Mouse (Mus musculus) layer of hippocampus, postnatal 25 days (tissue): Measurements from ENCODE around the gene Chrm5. TPM values are rescaled to one million over a fixed set of nuclear protein-coding genes. Genes with fewer than 3 reads are reported as not detected.
A peak's percentile ranks its signal among the peaks of the same experiment; 100 is the strongest.
"Not testable (repeated sequence)": the region's sequence is repeated elsewhere in the genome, so short reads cannot be mapped to it uniquely, and the experiment has no call there.

Experiments
- DNase-seq, 2 experiments: peaks; one replicate each; pipeline ENCODE4 v3.0.0; 2022; ENCODE audit warnings: mixed read lengths in 2 of 2, low spot score in 1 of 2; ENCODE audit errors: extremely low spot score in 1 of 2
- total RNA-seq, 2 experiments: library from RNA; stranded (reverse); gene quantifications; 2 replicates each; pipeline ENCODE4 v1.2.3; 2021

The Chrm5 gene
- total RNA-seq, 2 experiments from 2014 or later, result 4.2 to 10.5 TPM

GRCm38 (mm10) chr2:112482533-112483333 is 2.2 kb upstream of the Chrm5 start:
- DNase-seq, result no peak

GRCm38 (mm10) chr2:112481564-112481963 is 995 bp upstream of the Chrm5 start:
- DNase-seq, result no peak

GRCm38 (mm10) chr2:112476554-112476953 is 4.0 kb downstream of the Chrm5 start:
- no peak for DNase-seq

GRCm38 (mm10) chr2:112474997-112475724 is 5.4 kb downstream of the Chrm5 start:
- no peak for DNase-seq

GRCm38 (mm10) chr2:112472076-112472475 is 8.5 kb downstream of the Chrm5 start:
- no peak for DNase-seq

GRCm38 (mm10) chr2:112470961-112471381 is 9.6 kb downstream of the Chrm5 start:
- no peak for DNase-seq

- DNase-seq, result no peak
These were observed 11.0 kb downstream of the Chrm5 start for GRCm38 (mm10) chr2:112469542-112469941.

GRCm38 (mm10) chr2:112460557-112460956 is 20.0 kb downstream of the Chrm5 start:
- DNase-seq, result no peak

GRCm38 (mm10) chr2:112454862-112455564 is 25.6 kb downstream of the Chrm5 start, which contains the start of gene Emc7:
TSS of gene Emc7 (plus strand) at chr2:112454997.
- DNase-seq, result peak; percentile 98 to 99

GRCm38 (mm10) chr2:112454125-112454861 is 26.3 kb downstream of the Chrm5 start:
- no peak for DNase-seq

GRCm38 (mm10) chr2:112452513-112452912 is 28.1 kb downstream of the Chrm5 start:
- not testable (repeated sequence) for DNase-seq

- DNase-seq, result peak in 1 of 2 experiments; percentile 13
These were observed 30.8 kb downstream of the Chrm5 start for GRCm38 (mm10) chr2:112449597-112450296.

- DNase-seq, result no peak
These were observed 32.0 kb downstream of the Chrm5 start for GRCm38 (mm10) chr2:112448510-112449059.

GRCm38 (mm10) chr2:112448046-112448445 is 32.5 kb downstream of the Chrm5 start:
- not testable (repeated sequence) for DNase-seq

- DNase-seq, result no peak
These were observed 35.1 kb downstream of the Chrm5 start for GRCm38 (mm10) chr2:112445511-112445910.

- DNase-seq, result no peak
These were observed 37.1 kb downstream of the Chrm5 start for GRCm38 (mm10) chr2:112443491-112443890.

- no peak for DNase-seq
These were observed 43.0 kb downstream of the Chrm5 start for GRCm38 (mm10) chr2:112437589-112437988.

- no peak for DNase-seq
These were observed 44.3 kb downstream of the Chrm5 start for GRCm38 (mm10) chr2:112436292-112436691.

- no peak for DNase-seq
These were observed 47.2 kb downstream of the Chrm5 start for GRCm38 (mm10) chr2:112433359-112433758.
